Mouse (Mus musculus): ENCODE measurements around the gene Etfa.

Gene Etfa

GRCm38 (mm10) chr9:55512027-55512543, at the start of gene Etfa:
Etfa (minus strand) TSS chr9:55512243.
- peak; percentile 96 for DNase-seq

GRCm38 (mm10) chr9:55560960-55561359, 48.9 kb upstream of the Etfa start:
- DNase-seq: no peak

- no peak for DNase-seq
Measured at GRCm38 (mm10) chr9:55554986-55555385, 42.9 kb upstream of the Etfa start.

GRCm38 (mm10) chr9:55549302-55549890, 37.4 kb upstream of the Etfa start:
- no peak for DNase-seq

GRCm38 (mm10) chr9:55548871-55549270, 36.8 kb upstream of the Etfa start:
- DNase-seq: no peak

- DNase-seq: peak; percentile 55
Measured at GRCm38 (mm10) chr9:55546176-55547010, 34.4 kb upstream of the Etfa start.

GRCm38 (mm10) chr9:55545556-55546175, 33.6 kb upstream of the Etfa start:
- DNase-seq: no peak

- DNase-seq: no peak
Measured at GRCm38 (mm10) chr9:55544861-55545555, 33.0 kb upstream of the Etfa start.

- peak; percentile 38 for DNase-seq
Measured at GRCm38 (mm10) chr9:55543703-55544401, 31.8 kb upstream of the Etfa start.

- no peak for DNase-seq
Measured at GRCm38 (mm10) chr9:55543336-55543702, 31.3 kb upstream of the Etfa start.

- DNase-seq: no peak
Measured at GRCm38 (mm10) chr9:55542366-55543325, 30.6 kb upstream of the Etfa start.

- DNase-seq: no peak
Measured at GRCm38 (mm10) chr9:55541681-55542365, 29.8 kb upstream of the Etfa start.

GRCm38 (mm10) chr9:55540888-55541287, 28.8 kb upstream of the Etfa start:
- peak; percentile 68 for DNase-seq

- no peak for DNase-seq
Measured at GRCm38 (mm10) chr9:55540391-55540770, 28.3 kb upstream of the Etfa start.

- DNase-seq: no peak
Measured at GRCm38 (mm10) chr9:55539661-55540390, 27.8 kb upstream of the Etfa start.

GRCm38 (mm10) chr9:55539006-55539405, 27.0 kb upstream of the Etfa start:
- DNase-seq: no peak

- no peak for DNase-seq
Measured at GRCm38 (mm10) chr9:55538377-55538776, 26.3 kb upstream of the Etfa start, which contains the start of gene Isl2. Isl2 (plus strand) TSS chr9:55538672.

- peak; percentile 50 for DNase-seq
Measured at GRCm38 (mm10) chr9:55535907-55536306, 23.9 kb upstream of the Etfa start.

GRCm38 (mm10) chr9:55525716-55526115, 13.7 kb upstream of the Etfa start:
- no peak for DNase-seq

- peak; percentile 75 for DNase-seq
Measured at GRCm38 (mm10) chr9:55511521-55511993, 486 bp downstream of the Etfa start.

All from liver (tissue).